Mouse (Mus musculus): ENCODE measurements at regions not wholly inside any gene's neighbourhood (a gene's known extent, or its start where the extent isn't known, plus 50 kb on each side); places are given as distances from the start of the nearest gene placed in this dataset.
A peak's percentile ranks its signal among the peaks of the same experiment; 100 is the strongest.

DNA sequence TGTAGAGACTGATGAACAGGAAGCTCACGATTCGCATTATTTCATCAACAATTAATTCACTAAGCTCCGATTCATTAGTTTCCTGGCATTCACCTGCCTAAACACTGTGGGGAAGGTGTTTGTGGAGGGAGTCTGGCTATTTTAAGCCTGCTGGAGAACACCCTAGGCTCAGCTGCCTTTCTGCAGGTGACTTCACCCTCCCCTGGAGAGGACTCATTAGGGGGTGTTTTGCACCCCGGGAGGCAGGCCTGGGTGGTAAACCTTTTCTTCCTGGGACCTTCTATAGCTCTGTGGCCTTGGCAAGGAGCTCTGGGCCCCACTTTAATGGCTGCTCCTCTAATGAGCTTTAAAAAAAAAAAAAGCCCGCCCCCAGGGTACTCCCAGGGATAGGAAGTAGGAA, 55.4 kb upstream of the Bnc1 start:
- ATAC-seq (ENCODE audit: insufficient number of reproducible peaks, low FRiP score) = no peak
- 81% methylated on average over 5 of the region's 5 CpGs for WGBS

GRCm38 (mm10) chr7:82053411-82053810, 61.3 kb upstream of the Bnc1 start:
- Histone ChIP-seq H3K9ac (no peak overlapping the region), H3K4me1 (replicated peaks) (peaks cover 4% of the 10 kb centered on the region)

More for the DNA sequence above, 55.4 kb upstream of the Bnc1 start:
- H3K27me3 ChIP-seq (replicated peaks) = no peaks in the 10 kb centered on the region
- no peak overlapping the region for H3K9ac ChIP-seq
- no peaks in the 10 kb centered on the region for H3K4me1 ChIP-seq (replicated peaks)
- peaks cover 6% of the 10 kb centered on the region; the same call in 1 of the 2 replicates for H3K9me3 ChIP-seq (replicated peaks)
- no peaks in the 10 kb centered on the region for H3K36me3 ChIP-seq
- H3K27ac ChIP-seq (ENCODE audit: poor library complexity, severe bottlenecking) = no peak overlapping the region
- no peak overlapping the region for H3K4me3 ChIP-seq
- no peak overlapping the region for H3K4me2 ChIP-seq

DNA sequence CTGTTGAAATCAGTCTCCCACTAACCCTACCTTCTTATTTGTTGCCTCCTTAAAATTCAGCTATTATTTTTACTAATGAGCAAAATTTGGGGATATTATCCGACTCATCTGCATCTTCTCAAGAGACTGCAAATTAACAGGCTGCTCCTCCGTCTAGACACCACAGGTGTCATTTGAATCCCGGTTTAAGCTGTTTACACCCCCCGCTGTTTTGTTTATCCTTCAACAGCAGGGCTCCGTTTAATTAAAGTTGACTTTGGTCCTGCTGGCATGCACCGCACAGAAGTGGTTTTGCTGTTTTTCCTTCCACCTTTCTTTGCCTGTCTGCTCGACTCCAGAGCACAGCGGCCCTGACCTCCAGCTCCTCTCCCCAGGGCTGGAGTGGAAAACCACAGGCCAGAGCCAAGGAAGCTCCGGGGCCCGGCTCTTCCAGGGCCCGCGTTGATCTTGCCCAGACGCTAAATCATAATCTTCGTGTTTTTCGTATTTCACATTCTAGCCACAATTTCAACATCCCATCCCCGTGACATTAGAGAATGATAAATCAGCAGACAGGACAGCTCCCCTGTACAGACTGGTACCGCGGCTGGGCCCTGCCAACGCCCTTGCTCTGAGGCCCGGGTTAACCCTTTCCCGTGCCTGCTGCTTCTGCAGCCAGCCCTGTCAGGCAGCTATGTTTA, 64.6 kb upstream of the Bnc1 start:
- Histone ChIP-seq H3K9ac (no peak overlapping the region), H3K27ac (ENCODE audit: poor library complexity, severe bottlenecking) (no peak overlapping the region)
- ATAC-seq (ENCODE audit: insufficient number of reproducible peaks, low FRiP score) = peak; percentile 57; the same call in 1 of the 2 replicates

More at GRCm38 (mm10) chr7:82053411-82053810, 61.3 kb upstream of the Bnc1 start:
- 79% methylated on average over 4 of the region's 4 CpGs for WGBS
- no peaks in the 10 kb centered on the region for H3K36me3 ChIP-seq
- H3K9me3 ChIP-seq (replicated peaks) = no peaks in the 10 kb centered on the region
- H3K4me2 ChIP-seq = no peak overlapping the region
- no peak overlapping the region for H3K4me3 ChIP-seq
- H3K27me3 ChIP-seq (replicated peaks) = no peaks in the 10 kb centered on the region
- no peak overlapping the region for H3K27ac ChIP-seq (ENCODE audit: poor library complexity, severe bottlenecking)
- ATAC-seq (ENCODE audit: insufficient number of reproducible peaks, low FRiP score) = no peak

DNA sequence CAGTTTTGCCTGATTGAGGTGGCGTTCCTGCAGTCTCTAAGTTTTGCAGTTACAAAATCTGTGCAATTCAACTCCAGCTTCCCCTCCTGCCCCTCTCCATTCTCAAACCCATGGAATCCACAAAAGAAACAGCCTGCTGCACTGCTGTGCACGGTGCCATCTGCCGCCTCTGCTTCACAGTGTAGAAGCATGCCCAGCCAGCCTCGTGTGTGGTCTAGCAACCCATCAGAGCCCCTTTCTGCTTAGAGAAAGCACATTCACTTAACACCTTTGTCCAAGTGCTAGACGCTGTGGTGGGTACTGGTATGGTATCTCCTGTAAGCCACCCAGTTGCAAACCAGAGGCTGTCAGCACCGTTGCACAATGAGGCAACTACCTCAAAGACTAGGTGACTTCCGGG, 71.3 kb upstream of the Bnc1 start:
- no peak overlapping the region for H3K9ac ChIP-seq
- H3K36me3 ChIP-seq = no peaks in the 10 kb centered on the region
- no peak for ATAC-seq (ENCODE audit: insufficient number of reproducible peaks, low FRiP score)
- no peak overlapping the region for H3K4me3 ChIP-seq
- no peak overlapping the region for H3K4me2 ChIP-seq
- no peaks in the 10 kb centered on the region for H3K9me3 ChIP-seq (replicated peaks)
- H3K4me1 ChIP-seq (replicated peaks) = no peaks in the 10 kb centered on the region
- H3K27ac ChIP-seq (ENCODE audit: poor library complexity, severe bottlenecking) = no peak overlapping the region
- H3K27me3 ChIP-seq (replicated peaks) = peaks cover 23% of the 10 kb centered on the region
- 42% methylated on average over 7 of the region's 7 CpGs for WGBS

More for the DNA sequence above, 64.6 kb upstream of the Bnc1 start:
- Histone ChIP-seq H3K4me2 (peak overlapping the region; percentile 67), H3K27me3 (replicated peaks) (peaks cover 3% of the 10 kb centered on the region; the same call in 1 of the 2 replicates), H3K4me3 (peak overlapping the region; percentile 26), H3K9me3 (replicated peaks) (no peaks in the 10 kb centered on the region), H3K36me3 (no peaks in the 10 kb centered on the region), H3K4me1 (replicated peaks) (peaks cover 4% of the 10 kb centered on the region)
- WGBS = 6% methylated on average over 21 of the region's 21 CpGs

DNA sequence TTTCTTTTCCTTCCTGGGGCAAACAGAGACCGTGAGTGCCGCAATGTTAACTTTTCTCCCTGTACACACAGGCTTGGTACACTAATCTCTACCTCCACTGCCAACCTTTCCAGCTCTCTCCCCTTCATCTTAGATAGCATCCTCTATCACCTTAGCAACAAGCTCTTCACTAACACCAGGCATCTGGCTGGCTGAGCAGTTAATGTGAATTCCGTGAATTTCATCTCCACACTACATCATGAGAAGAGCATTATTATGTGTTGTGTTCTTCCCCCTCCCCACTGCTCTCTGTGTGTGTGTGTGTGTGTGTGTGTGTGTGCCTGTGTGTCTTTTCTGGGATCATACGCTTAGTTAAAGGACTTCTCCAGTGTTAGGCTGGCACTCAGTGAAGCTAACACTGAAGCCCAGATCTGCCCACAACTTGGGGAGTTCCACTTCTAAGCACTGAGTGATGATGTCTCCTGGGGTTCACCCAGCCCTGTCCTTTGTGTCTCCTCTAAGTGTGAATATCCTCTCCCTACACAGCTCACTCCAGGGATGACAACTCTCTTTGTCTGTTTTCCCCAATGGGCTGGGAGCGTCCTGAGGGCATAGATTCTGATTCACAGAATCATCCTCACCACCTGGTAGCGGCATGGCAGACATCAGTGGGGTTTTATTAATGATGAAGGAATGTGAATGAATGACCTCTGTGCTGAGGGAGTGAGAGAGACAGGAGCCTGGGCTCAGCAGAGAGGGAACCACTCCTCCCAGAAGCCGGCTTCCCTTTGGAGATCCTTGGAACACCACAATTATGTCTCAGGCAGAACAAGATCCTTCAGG, 77.7 kb upstream of the Bnc1 start:
- H3K36me3 ChIP-seq = no peaks in the 10 kb centered on the region
- H3K27me3 ChIP-seq (replicated peaks) = peaks cover 13% of the 10 kb centered on the region; the same call in 1 of the 2 replicates
- 65% methylated on average over 7 of the region's 7 CpGs for WGBS
- no peaks in the 10 kb centered on the region for H3K4me1 ChIP-seq (replicated peaks)
- H3K4me3 ChIP-seq = no peak overlapping the region
- no peak for ATAC-seq (ENCODE audit: insufficient number of reproducible peaks, low FRiP score)
- no peak overlapping the region for H3K9ac ChIP-seq
- H3K27ac ChIP-seq (ENCODE audit: poor library complexity, severe bottlenecking) = no peak overlapping the region
- H3K4me2 ChIP-seq = no peak overlapping the region
- no peaks in the 10 kb centered on the region for H3K9me3 ChIP-seq (replicated peaks)

- Histone ChIP-seq H3K36me3 (no peaks in the 10 kb centered on the region), H3K9me3 (replicated peaks) (no peaks in the 10 kb centered on the region), H3K4me1 (replicated peaks) (peaks cover 7% of the 10 kb centered on the region; the same call in 1 of the 2 replicates), H3K27me3 (replicated peaks) (peaks cover 13% of the 10 kb centered on the region; the same call in 1 of the 2 replicates), H3K27ac (ENCODE audit: poor library complexity, severe bottlenecking) (no peak overlapping the region), H3K4me2 (no peak overlapping the region), H3K4me3 (no peak overlapping the region), H3K9ac (no peak overlapping the region)
- 72% methylated on average over 10 of the region's 10 CpGs for WGBS
- no peak for ATAC-seq (ENCODE audit: insufficient number of reproducible peaks, low FRiP score)
Measured at GRCm38 (mm10) chr7:82070946-82071727, 79.0 kb upstream of the Bnc1 start.

GRCm38 (mm10) chr7:82075359-82075758, 83.3 kb upstream of the Bnc1 start:
- peaks cover 21% of the 10 kb centered on the region for H3K4me1 ChIP-seq (replicated peaks)
- no peaks in the 10 kb centered on the region for H3K36me3 ChIP-seq
- ATAC-seq (ENCODE audit: insufficient number of reproducible peaks, low FRiP score) = no peak
- 42% methylated on average over 2 of the region's 2 CpGs for WGBS
- no peak overlapping the region for H3K4me2 ChIP-seq
- peaks cover 2% of the 10 kb centered on the region; the same call in 1 of the 2 replicates for H3K27me3 ChIP-seq (replicated peaks)
- no peak overlapping the region for H3K27ac ChIP-seq (ENCODE audit: poor library complexity, severe bottlenecking)
- no peaks in the 10 kb centered on the region for H3K9me3 ChIP-seq (replicated peaks)
- H3K9ac ChIP-seq = no peak overlapping the region
- no peak overlapping the region for H3K4me3 ChIP-seq

DNA sequence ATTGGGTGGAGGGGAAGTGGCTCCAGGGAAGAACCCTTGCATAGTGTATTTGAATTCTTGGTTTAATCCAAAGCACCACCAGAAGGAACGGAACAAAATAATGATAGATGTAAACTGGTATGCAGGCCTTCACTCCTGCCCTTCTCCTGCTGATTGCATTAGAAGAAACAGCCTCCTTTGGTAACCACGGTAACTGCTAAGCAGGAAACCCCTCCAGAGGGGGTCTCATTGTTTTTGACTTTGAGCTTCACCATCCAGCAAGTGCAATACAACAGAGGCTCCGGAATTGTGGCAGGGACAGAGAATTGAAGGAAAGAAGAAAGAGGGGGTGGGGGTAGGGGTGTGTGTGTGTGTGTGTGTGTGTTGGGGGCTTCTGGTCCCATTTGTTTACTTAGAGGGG, 89.8 kb upstream of the Bnc1 start:
- Histone ChIP-seq H3K4me1 (replicated peaks) (peaks cover 12% of the 10 kb centered on the region), H3K36me3 (no peaks in the 10 kb centered on the region), H3K9me3 (replicated peaks) (no peaks in the 10 kb centered on the region), H3K27me3 (replicated peaks) (peaks cover 9% of the 10 kb centered on the region), H3K4me3 (no peak overlapping the region), H3K4me2 (no peak overlapping the region), H3K9ac (no peak overlapping the region), H3K27ac (ENCODE audit: poor library complexity, severe bottlenecking) (no peak overlapping the region)
- no peak for ATAC-seq (ENCODE audit: insufficient number of reproducible peaks, low FRiP score)
- 26% methylated on average over 3 of the region's 3 CpGs for WGBS

GRCm38 (mm10) chr7:82082883-82083282, 90.8 kb upstream of the Sh3gl3 start:
- peaks cover 12% of the 10 kb centered on the region for H3K4me1 ChIP-seq (replicated peaks)
- H3K9ac ChIP-seq = no peak overlapping the region
- H3K27ac ChIP-seq (ENCODE audit: poor library complexity, severe bottlenecking) = no peak overlapping the region
- no peak for ATAC-seq (ENCODE audit: insufficient number of reproducible peaks, low FRiP score)
- no peaks in the 10 kb centered on the region for H3K36me3 ChIP-seq
- 19% methylated on average over 6 of the region's 6 CpGs for WGBS
- no peak overlapping the region for H3K4me3 ChIP-seq
- H3K9me3 ChIP-seq (replicated peaks) = no peaks in the 10 kb centered on the region
- no peak overlapping the region for H3K4me2 ChIP-seq
- peaks cover 9% of the 10 kb centered on the region for H3K27me3 ChIP-seq (replicated peaks)

GRCm38 (mm10) chr7:82084473-82084872, 89.2 kb upstream of the Sh3gl3 start:
- Histone ChIP-seq H3K9me3 (replicated peaks) (no peaks in the 10 kb centered on the region), H3K4me2 (no peak overlapping the region), H3K4me3 (no peak overlapping the region), H3K27ac (ENCODE audit: poor library complexity, severe bottlenecking) (no peak overlapping the region), H3K36me3 (no peaks in the 10 kb centered on the region), H3K9ac (no peak overlapping the region), H3K4me1 (replicated peaks) (peaks cover 6% of the 10 kb centered on the region), H3K27me3 (replicated peaks) (peaks cover 9% of the 10 kb centered on the region)
- WGBS = 79% methylated on average over 10 of the region's 10 CpGs
- no peak for ATAC-seq (ENCODE audit: insufficient number of reproducible peaks, low FRiP score)

- Histone ChIP-seq H3K27me3 (replicated peaks) (peaks cover 9% of the 10 kb centered on the region), H3K9me3 (replicated peaks) (no peaks in the 10 kb centered on the region), H3K9ac (no peak overlapping the region), H3K27ac (ENCODE audit: poor library complexity, severe bottlenecking) (no peak overlapping the region), H3K4me1 (replicated peaks) (no peaks in the 10 kb centered on the region), H3K4me2 (no peak overlapping the region), H3K4me3 (no peak overlapping the region), H3K36me3 (no peaks in the 10 kb centered on the region)
- ATAC-seq (ENCODE audit: insufficient number of reproducible peaks, low FRiP score) = no peak
- 71% methylated on average over 4 of the region's 4 CpGs for WGBS
Measured at GRCm38 (mm10) chr7:82085205-82085604, 88.4 kb upstream of the Sh3gl3 start.

Measured in heart, embryonic 12.5 days (tissue).